Mouse (Mus musculus) lung, postnatal 4 days (tissue): ENCODE measurements around the gene Fut7.
"Not testable (repeated sequence)": the region's sequence is repeated elsewhere in the genome, so short reads cannot be mapped to it uniquely, and the experiment has no call there.

Experiments
- DNase-seq, 2 experiments: peaks; one replicate each; pipeline ENCODE4 v3.0.0; 2021

The Fut7 gene

GRCm38 (mm10) chr2:25422587-25423410, at the start of gene Fut7:
Gene Fut7, plus strand, starts transcription at chr2:25423267.
- peak; percentile 54 to 59 for DNase-seq

GRCm38 (mm10) chr2:25373431-25373830, 49.6 kb upstream of the Fut7 start:
- no peak for DNase-seq

GRCm38 (mm10) chr2:25376589-25376988, 46.5 kb upstream of the Fut7 start:
- DNase-seq = peak in 1 of 2 experiments; percentile 56

- DNase-seq = no peak
Observed at GRCm38 (mm10) chr2:25384492-25384891, 38.6 kb upstream of the Fut7 start.

- no peak for DNase-seq
Observed at GRCm38 (mm10) chr2:25391266-25391665, 31.8 kb upstream of the Fut7 start.

- DNase-seq = peak in 1 of 2 experiments; percentile 29
Observed at GRCm38 (mm10) chr2:25394281-25395221, 28.5 kb upstream of the Fut7 start.

GRCm38 (mm10) chr2:25395721-25396596, 27.1 kb upstream of the Fut7 start, which contains the start of gene Entpd2:
Gene Entpd2, plus strand, starts transcription at chr2:25395874.
- peak; percentile 41 to 50 for DNase-seq

GRCm38 (mm10) chr2:25396597-25396983, 26.5 kb upstream of the Fut7 start:
- no peak for DNase-seq

GRCm38 (mm10) chr2:25397010-25397409, 26.1 kb upstream of the Fut7 start:
- DNase-seq = no peak

- peak in 1 of 2 experiments; percentile 13 for DNase-seq
Observed at GRCm38 (mm10) chr2:25398065-25398464, 25.0 kb upstream of the Fut7 start.

- no peak for DNase-seq
Observed at GRCm38 (mm10) chr2:25399051-25399450, 24.0 kb upstream of the Fut7 start, which contains the start of gene Npdc1. Gene Npdc1, plus strand, starts transcription at chr2:25399351.

GRCm38 (mm10) chr2:25400291-25400690, 22.8 kb upstream of the Fut7 start:
- no peak for DNase-seq

- peak; percentile 48 to 62 for DNase-seq
Observed at GRCm38 (mm10) chr2:25400764-25401163, 22.3 kb upstream of the Fut7 start.

GRCm38 (mm10) chr2:25402377-25402971, 20.6 kb upstream of the Fut7 start:
- DNase-seq = peak; percentile 78 to 87

- DNase-seq = peak; percentile 66 to 72
Observed at GRCm38 (mm10) chr2:25402972-25403601, 20.0 kb upstream of the Fut7 start.

GRCm38 (mm10) chr2:25403994-25404393, 19.1 kb upstream of the Fut7 start:
- DNase-seq = peak in 1 of 2 experiments; percentile 13

GRCm38 (mm10) chr2:25408908-25409307, 14.2 kb upstream of the Fut7 start:
- peak in 1 of 2 experiments; percentile 17 for DNase-seq

- DNase-seq = not testable (repeated sequence)
Observed at GRCm38 (mm10) chr2:25413436-25413835, 9.6 kb upstream of the Fut7 start.

- no peak for DNase-seq
Observed at GRCm38 (mm10) chr2:25417426-25417825, 5.6 kb upstream of the Fut7 start.

- DNase-seq = peak in 1 of 2 experiments; percentile 55
Observed at GRCm38 (mm10) chr2:25421896-25422295, 1.2 kb upstream of the Fut7 start.

- no peak for DNase-seq
Observed at GRCm38 (mm10) chr2:25423626-25424025, 559 bp downstream of the Fut7 start.
